Mouse (Mus musculus): ENCODE results near the gene Npnt. TPM values are rescaled to one million over a fixed set of nuclear protein-coding genes. Genes with fewer than 3 reads are reported as not detected.

Gene Npnt
- polyA plus RNA-seq, 1 experiment from 2014 or later = 6.1 TPM

- Histone ChIP-seq H3K4me3 (ENCODE audit: low read depth, low read length) (no peak overlapping the region), H3K4me2 (no peak overlapping the region), H3K9ac (ENCODE audit: low read depth, low read length) (no peak overlapping the region), H3K36me3 (ENCODE audit: control insufficient read depth, insufficient read depth, low read length) (no peaks in the 10 kb centered on the region), H3K9me3 (ENCODE audit: control insufficient read depth, low read length) (no peaks in the 10 kb centered on the region), H3K27ac (ENCODE audit: low read depth, low read length) (no peak overlapping the region), H3K4me1 (replicated peaks; ENCODE audit: control insufficient read depth, insufficient read depth, low read length) (peaks cover 9% of the 10 kb centered on the region), H3K27me3 (replicated peaks; ENCODE audit: control insufficient read depth, insufficient read depth, low read length) (0 out of 2 replicates have a peak, but pooled peaks cover 4% of the 10 kb centered on the region)
- 71% methylated on average over 14 of the region's 14 CpGs for WGBS
- DNase-seq (ENCODE audit: low spot score) (no peak), ATAC-seq (replicated peaks; ENCODE audit: low FRiP score) (no peak)
Observed at GRCm38 (mm10) chr3:132864329-132864919, 85.7 kb downstream of the Npnt start.

DNA sequence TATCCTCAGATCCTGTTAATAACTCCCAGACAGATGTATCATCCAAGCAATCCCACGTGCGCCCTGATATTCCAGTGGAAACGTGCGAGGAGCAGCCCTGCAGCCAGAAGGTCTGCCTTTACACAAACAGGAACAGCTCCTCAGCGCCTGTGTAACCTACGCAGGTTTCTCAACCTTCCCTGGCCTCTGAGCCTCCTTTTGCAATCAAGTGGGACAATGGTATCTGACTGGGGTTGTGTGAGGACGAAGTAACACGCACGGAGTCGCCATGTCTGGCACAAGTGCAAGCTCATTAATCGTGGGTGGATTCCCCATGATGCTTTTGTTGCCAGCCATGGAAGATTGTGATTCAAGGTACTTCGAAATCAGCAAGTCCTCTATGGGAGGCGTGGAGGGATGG, 86.2 kb downstream of the Npnt start:
- 81% methylated on average over 13 of the region's 13 CpGs for WGBS
- H3K27me3 ChIP-seq (replicated peaks; ENCODE audit: control insufficient read depth, insufficient read depth, low read length) = 0 out of 2 replicates have a peak, but pooled peaks cover 4% of the 10 kb centered on the region
- no peak overlapping the region for H3K4me3 ChIP-seq (ENCODE audit: low read depth, low read length)
- H3K9ac ChIP-seq (ENCODE audit: low read depth, low read length) = no peak overlapping the region
- no peak overlapping the region for H3K27ac ChIP-seq (ENCODE audit: low read depth, low read length)
- no peak for DNase-seq (ENCODE audit: low spot score)
- ATAC-seq (replicated peaks; ENCODE audit: low FRiP score) = no peak
- H3K36me3 ChIP-seq (ENCODE audit: control insufficient read depth, insufficient read depth, low read length) = no peaks in the 10 kb centered on the region
- H3K9me3 ChIP-seq (ENCODE audit: control insufficient read depth, low read length) = no peaks in the 10 kb centered on the region
- H3K4me1 ChIP-seq (replicated peaks; ENCODE audit: control insufficient read depth, insufficient read depth, low read length) = peaks cover 9% of the 10 kb centered on the region
- H3K4me2 ChIP-seq = no peak overlapping the region

GRCm38 (mm10) chr3:132860796-132861195, 89.3 kb downstream of the Npnt start:
- peaks cover 13% of the 10 kb centered on the region for H3K4me1 ChIP-seq (replicated peaks; ENCODE audit: control insufficient read depth, insufficient read depth, low read length)
- no peak overlapping the region for H3K4me2 ChIP-seq
- ATAC-seq (replicated peaks; ENCODE audit: low FRiP score) (no peak), DNase-seq (ENCODE audit: low spot score) (no peak)
- no peaks in the 10 kb centered on the region for H3K36me3 ChIP-seq (ENCODE audit: control insufficient read depth, insufficient read depth, low read length)
- no peak overlapping the region for H3K4me3 ChIP-seq (ENCODE audit: low read depth, low read length)
- H3K27ac ChIP-seq (ENCODE audit: low read depth, low read length) = no peak overlapping the region
- H3K9ac ChIP-seq (ENCODE audit: low read depth, low read length) = no peak overlapping the region
- H3K27me3 ChIP-seq (replicated peaks; ENCODE audit: control insufficient read depth, insufficient read depth, low read length) = 0 out of 2 replicates have a peak, but pooled peaks cover 4% of the 10 kb centered on the region
- H3K9me3 ChIP-seq (ENCODE audit: control insufficient read depth, low read length) = no peaks in the 10 kb centered on the region
- WGBS = 79% methylated on average over 8 of the region's 8 CpGs

DNA sequence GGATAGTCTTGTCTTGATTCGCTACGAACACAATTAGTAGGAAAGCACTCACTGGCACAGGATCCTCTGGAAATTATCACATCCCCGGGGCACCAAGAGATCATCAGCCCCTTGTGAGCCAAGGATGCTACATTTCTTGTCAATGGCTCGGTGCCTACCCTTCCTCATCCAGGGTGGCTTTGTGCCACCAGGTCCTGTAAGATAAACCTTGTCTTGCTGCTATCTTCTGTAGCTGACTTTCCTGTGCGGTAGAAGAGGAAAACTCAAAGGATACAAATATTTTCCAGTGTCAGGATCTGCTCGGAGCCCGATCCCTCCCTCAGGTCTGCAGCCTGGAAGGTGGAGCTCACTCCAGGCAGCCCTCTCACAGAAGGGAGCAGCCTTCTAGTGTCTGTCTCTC, 90.5 kb downstream of the Npnt start:
- no peak for DNase-seq (ENCODE audit: low spot score)
- Histone ChIP-seq H3K4me3 (ENCODE audit: low read depth, low read length) (no peak overlapping the region), H3K27me3 (replicated peaks; ENCODE audit: control insufficient read depth, insufficient read depth, low read length) (0 out of 2 replicates have a peak, but pooled peaks cover 4% of the 10 kb centered on the region), H3K4me2 (no peak overlapping the region), H3K4me1 (replicated peaks; ENCODE audit: control insufficient read depth, insufficient read depth, low read length) (peaks cover 13% of the 10 kb centered on the region), H3K9ac (ENCODE audit: low read depth, low read length) (no peak overlapping the region), H3K27ac (ENCODE audit: low read depth, low read length) (no peak overlapping the region), H3K36me3 (ENCODE audit: control insufficient read depth, insufficient read depth, low read length) (no peaks in the 10 kb centered on the region), H3K9me3 (ENCODE audit: control insufficient read depth, low read length) (no peaks in the 10 kb centered on the region)
- WGBS = 60% methylated on average over 7 of the region's 7 CpGs
- ATAC-seq (replicated peaks; ENCODE audit: low FRiP score) = no peak

- Histone ChIP-seq H3K27me3 (replicated peaks; ENCODE audit: control insufficient read depth, insufficient read depth, low read length) (0 out of 2 replicates have a peak, but pooled peaks cover 3% of the 10 kb centered on the region), H3K36me3 (ENCODE audit: control insufficient read depth, insufficient read depth, low read length) (no peaks in the 10 kb centered on the region), H3K9me3 (ENCODE audit: control insufficient read depth, low read length) (no peaks in the 10 kb centered on the region), H3K4me3 (ENCODE audit: low read depth, low read length) (no peak overlapping the region), H3K27ac (ENCODE audit: low read depth, low read length) (no peak overlapping the region), H3K9ac (ENCODE audit: low read depth, low read length) (no peak overlapping the region), H3K4me2 (no peak overlapping the region), H3K4me1 (replicated peaks; ENCODE audit: control insufficient read depth, insufficient read depth, low read length) (peaks cover 13% of the 10 kb centered on the region)
- 57% methylated on average over 11 of the region's 11 CpGs for WGBS
- ATAC-seq (replicated peaks; ENCODE audit: low FRiP score) (0 out of 2 replicates have a peak, but pooled peaks have one; percentile 3), DNase-seq (ENCODE audit: low spot score) (no peak)
Observed at GRCm38 (mm10) chr3:132858849-132859248, 91.2 kb downstream of the Npnt start.

DNA sequence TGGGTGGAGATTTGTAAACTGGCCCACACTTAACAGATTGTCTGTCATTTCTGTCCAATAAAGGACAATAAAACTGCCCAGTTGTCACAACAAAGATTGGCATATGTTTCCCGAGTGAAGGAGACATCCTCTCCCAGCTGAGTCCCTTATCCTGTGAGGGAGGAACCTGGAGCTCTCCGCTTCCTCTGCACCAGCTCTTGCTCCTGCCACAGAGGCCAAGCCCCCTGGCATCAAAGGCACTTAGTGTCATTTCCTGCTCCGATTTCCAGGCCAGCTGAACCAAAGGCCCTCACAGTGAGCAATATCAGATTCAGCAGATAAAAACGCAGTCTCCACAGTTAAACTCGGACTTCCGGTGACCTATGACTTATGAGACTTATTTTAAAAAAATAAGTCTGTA, 93.4 kb downstream of the Npnt start:
- H3K27ac ChIP-seq (ENCODE audit: low read depth, low read length) = no peak overlapping the region
- H3K36me3 ChIP-seq (ENCODE audit: control insufficient read depth, insufficient read depth, low read length) = no peaks in the 10 kb centered on the region
- 46% methylated on average over 6 of the region's 6 CpGs for WGBS
- ATAC-seq (replicated peaks; ENCODE audit: low FRiP score) (no peak), DNase-seq (ENCODE audit: low spot score) (no peak)
- no peak overlapping the region for H3K4me3 ChIP-seq (ENCODE audit: low read depth, low read length)
- H3K27me3 ChIP-seq (replicated peaks; ENCODE audit: control insufficient read depth, insufficient read depth, low read length) = no peaks in the 10 kb centered on the region
- no peak overlapping the region for H3K9ac ChIP-seq (ENCODE audit: low read depth, low read length)
- peaks cover 11% of the 10 kb centered on the region for H3K4me1 ChIP-seq (replicated peaks; ENCODE audit: control insufficient read depth, insufficient read depth, low read length)
- no peaks in the 10 kb centered on the region for H3K9me3 ChIP-seq (ENCODE audit: control insufficient read depth, low read length)
- H3K4me2 ChIP-seq = no peak overlapping the region

GRCm38 (mm10) chr3:132855458-132856212, 94.5 kb downstream of the Npnt start:
- no peak overlapping the region for H3K4me2 ChIP-seq
- no peak overlapping the region for H3K27ac ChIP-seq (ENCODE audit: low read depth, low read length)
- ATAC-seq (replicated peaks; ENCODE audit: low FRiP score) = no peak
- no peaks in the 10 kb centered on the region for H3K36me3 ChIP-seq (ENCODE audit: control insufficient read depth, insufficient read depth, low read length)
- H3K27me3 ChIP-seq (replicated peaks; ENCODE audit: control insufficient read depth, insufficient read depth, low read length) = no peaks in the 10 kb centered on the region
- no peaks in the 10 kb centered on the region for H3K9me3 ChIP-seq (ENCODE audit: control insufficient read depth, low read length)
- H3K4me1 ChIP-seq (replicated peaks; ENCODE audit: control insufficient read depth, insufficient read depth, low read length) = peaks cover 11% of the 10 kb centered on the region
- 66% methylated on average over 9 of the region's 9 CpGs for WGBS
- no peak overlapping the region for H3K9ac ChIP-seq (ENCODE audit: low read depth, low read length)
- no peak overlapping the region for H3K4me3 ChIP-seq (ENCODE audit: low read depth, low read length)
- no peak for DNase-seq (ENCODE audit: low spot score)

DNA sequence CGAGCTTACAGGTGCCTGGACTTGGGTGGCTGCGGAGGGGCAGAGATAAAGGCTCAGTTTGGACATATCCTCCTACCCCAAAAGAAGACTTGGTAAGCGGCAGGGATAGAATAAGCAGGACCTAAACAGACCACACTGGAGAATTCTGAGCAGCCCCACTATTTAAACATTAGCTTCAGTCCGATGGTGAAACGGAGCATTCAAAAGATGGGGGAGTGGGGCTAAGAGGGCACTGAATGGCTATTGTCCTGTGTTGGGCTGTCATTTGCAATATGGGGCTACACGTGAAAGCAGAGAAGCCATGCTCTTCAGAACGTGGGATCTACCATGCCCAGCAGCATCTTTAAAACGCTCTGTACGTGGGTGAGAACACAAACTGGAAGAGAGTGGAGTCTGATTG, 95.8 kb downstream of the Npnt start:
- H3K4me3 ChIP-seq (ENCODE audit: low read depth, low read length) = no peak overlapping the region
- no peak for ATAC-seq (replicated peaks; ENCODE audit: low FRiP score)
- no peak for DNase-seq (ENCODE audit: low spot score)
- H3K36me3 ChIP-seq (ENCODE audit: control insufficient read depth, insufficient read depth, low read length) = no peaks in the 10 kb centered on the region
- 83% methylated on average over 9 of the region's 9 CpGs for WGBS
- H3K27ac ChIP-seq (ENCODE audit: low read depth, low read length) = no peak overlapping the region
- H3K9me3 ChIP-seq (ENCODE audit: control insufficient read depth, low read length) = no peaks in the 10 kb centered on the region
- no peaks in the 10 kb centered on the region for H3K27me3 ChIP-seq (replicated peaks; ENCODE audit: control insufficient read depth, insufficient read depth, low read length)
- H3K4me1 ChIP-seq (replicated peaks; ENCODE audit: control insufficient read depth, insufficient read depth, low read length) = peaks cover 4% of the 10 kb centered on the region
- H3K4me2 ChIP-seq = no peak overlapping the region
- no peak overlapping the region for H3K9ac ChIP-seq (ENCODE audit: low read depth, low read length)
